Mouse (Mus musculus): ENCODE results near the gene Cryba4.
A peak's percentile ranks its signal among the peaks of the same experiment; 100 is the strongest.

The Cryba4 gene

GRCm38 (mm10) chr5:112286608-112286983 lies 34.3 kb upstream of the Cryba4 start:
- DNase-seq (ENCODE audit: low spot score), result no peak

- DNase-seq (ENCODE audit: low spot score), result no peak
These were observed 33.3 kb upstream of the Cryba4 start for GRCm38 (mm10) chr5:112285548-112286085.

GRCm38 (mm10) chr5:112284203-112284582 lies 31.9 kb upstream of the Cryba4 start:
- DNase-seq (ENCODE audit: low spot score), result no peak

DNA sequence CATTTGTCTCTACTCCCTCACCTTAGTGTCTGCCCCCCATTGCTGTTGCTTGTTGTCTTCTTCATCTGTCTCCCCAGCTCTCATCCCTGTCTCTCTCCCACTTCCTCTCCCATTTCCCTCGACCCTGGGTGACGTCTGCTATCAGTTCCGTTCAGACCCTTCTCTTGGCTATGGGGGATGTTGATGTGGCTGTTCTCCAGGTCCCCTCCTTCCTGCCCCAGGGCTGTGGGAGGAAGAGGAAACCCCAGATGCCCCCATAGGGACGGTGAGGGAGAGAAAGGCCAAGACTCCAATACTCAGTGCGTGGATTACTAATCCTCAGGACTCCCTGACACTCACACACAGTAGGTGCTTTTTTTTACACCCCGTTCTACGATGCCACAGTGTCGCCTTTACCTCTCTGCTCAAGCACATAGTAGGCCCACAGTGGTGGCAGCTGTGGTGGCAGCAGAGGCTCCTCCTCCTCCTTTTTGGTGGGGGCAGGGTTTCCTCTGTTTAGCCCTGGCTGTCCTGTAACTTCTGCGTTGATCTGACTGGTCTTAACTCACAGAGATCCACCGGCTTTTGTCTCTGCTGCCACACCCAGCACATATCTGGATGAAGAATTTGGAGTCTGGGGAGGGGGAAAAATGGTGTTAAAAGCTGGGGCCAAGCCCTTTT lies 31.4 kb upstream of the Cryba4 start:
- peak; percentile 79 for DNase-seq (ENCODE audit: low spot score)

DNA sequence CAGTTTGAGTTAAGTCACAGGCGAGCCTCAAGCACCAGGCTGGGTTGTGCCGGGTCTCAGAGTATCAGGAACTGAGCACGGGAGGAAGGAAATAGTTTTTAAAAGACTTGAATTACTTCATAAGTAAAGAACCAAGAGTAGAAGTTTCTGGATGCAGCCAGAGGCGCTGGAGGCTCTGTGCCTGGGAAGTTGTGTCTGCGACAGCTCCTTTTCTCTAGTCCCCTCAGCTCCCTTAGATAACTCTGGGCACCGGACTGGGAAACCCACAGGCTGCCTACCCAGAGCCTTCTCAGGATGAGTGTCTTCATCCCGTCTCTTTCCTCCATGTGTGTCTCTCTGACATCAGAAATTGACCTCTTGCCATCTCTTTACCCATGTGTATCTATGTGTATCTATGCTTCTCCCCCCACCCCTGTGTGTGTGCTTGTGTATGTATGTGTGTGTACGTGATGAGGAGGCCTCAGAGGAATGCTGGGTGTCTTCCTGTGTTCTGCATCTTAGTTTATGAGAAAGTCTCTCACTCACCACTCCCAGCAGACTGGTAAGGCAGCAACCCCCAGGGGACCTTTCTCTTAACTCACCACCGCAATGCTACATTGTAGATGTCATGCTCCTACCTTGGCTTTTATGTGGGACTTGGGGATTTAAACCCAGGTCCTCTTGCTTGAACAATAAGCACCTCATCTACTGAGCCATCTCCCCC lies 30.6 kb upstream of the Cryba4 start:
- no peak for DNase-seq (ENCODE audit: low spot score)

DNA sequence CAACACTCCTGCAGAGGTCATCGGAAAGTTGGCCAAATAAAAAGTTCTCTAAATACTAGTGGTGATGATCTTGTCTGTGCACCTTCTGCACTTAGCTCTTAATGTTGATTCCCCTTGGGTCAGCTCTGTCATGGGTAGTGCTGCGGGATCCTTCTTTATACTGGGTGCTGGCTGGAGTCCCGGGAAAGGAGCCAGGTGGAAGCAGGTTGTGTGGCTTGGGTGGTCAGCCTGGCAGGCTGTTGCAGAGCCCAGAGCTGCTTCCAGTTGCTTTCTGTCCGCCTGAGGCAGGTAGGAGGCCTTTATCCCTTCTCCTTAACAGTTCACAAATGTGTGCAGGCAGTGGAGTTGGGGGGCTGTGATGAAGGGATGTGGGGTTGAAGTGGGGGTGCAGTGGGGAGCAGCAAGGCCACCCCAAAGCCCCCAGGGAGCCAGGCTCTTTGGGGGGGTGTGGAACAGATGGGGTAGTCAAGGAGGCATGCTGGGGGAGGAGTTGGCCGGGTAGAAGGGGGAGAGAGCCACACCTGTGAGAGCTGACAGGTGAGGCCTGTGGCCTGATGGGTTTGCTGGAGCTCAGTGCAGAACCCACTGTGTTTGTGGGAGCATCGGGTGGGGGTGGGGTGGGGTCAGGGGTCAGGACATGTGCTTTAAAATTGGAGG lies 29.9 kb upstream of the Cryba4 start:
- no peak for DNase-seq (ENCODE audit: low spot score)

GRCm38 (mm10) chr5:112281676-112282075 lies 29.4 kb upstream of the Cryba4 start:
- no peak for DNase-seq (ENCODE audit: low spot score)

- no peak for DNase-seq (ENCODE audit: low spot score)
These were observed 28.7 kb upstream of the Cryba4 start for GRCm38 (mm10) chr5:112280863-112281660.

GRCm38 (mm10) chr5:112280151-112280550 lies 27.8 kb upstream of the Cryba4 start:
- no peak for DNase-seq (ENCODE audit: low spot score)

DNA sequence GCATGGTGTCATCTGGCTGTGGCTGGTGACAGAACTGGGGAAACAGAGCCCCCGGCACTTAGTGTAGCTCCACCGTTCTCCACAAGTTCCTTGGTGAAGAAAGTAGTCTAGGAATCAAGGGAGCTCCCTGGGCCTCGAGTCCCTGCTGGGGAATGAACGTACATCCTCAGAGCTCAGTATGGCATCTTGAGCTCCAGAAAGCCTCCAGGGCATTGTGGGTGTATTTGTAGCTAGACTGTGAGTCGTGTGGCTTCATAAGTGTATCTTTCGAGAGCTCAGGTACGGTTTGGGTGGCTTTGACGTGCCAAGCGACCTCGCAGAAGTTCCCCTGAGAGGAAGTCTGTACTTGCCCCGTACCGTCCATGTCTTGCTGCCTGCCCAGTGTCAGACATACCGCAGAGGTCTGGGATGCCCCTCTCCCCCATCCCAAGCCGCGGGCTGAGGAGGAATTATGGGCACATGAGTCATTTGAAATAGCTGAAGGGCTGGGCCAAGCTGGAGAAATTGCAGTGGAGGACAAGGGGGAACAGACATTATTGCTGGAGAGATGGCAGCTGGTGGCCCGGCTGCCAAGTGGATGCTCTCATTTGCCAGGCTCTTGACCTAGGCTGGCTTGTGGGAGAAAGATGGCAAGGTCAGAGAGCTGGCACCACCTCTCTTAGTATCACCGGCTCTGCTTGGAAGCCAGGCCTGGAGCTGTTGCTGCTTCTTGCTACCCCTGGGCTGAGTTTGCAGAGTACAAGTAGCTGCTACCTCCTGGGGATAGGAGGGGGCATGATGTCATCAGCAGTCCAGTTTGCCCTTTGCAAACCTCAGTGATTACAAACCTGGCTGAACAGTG lies 27.1 kb upstream of the Cryba4 start:
- DNase-seq (ENCODE audit: low spot score), result no peak

GRCm38 (mm10) chr5:112277906-112278470 lies 25.7 kb upstream of the Cryba4 start:
- DNase-seq (ENCODE audit: low spot score), result no peak

DNA sequence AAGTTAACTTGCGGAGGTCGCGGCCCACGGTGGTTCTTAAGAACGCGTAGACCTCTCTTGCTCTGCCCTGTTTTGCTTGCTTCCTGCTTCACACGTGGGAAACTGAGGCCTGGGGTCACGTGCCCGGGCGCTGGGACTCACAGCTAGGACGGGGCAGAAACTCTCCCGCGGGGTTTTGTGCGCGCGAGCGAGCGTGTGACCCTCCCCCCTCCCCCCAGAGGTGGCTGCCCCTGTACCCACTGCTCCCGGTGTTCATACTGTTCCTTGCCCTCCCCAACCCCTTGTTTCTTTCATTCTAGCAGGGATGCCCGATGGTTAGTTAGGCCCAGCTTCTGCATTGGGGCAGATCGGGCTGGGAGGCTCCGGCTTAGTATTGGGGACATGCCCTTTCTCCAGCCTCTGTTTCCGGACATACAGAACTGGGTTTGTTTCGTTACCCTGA lies 24.6 kb upstream of the Cryba4 start:
- no peak for DNase-seq (ENCODE audit: low spot score)

GRCm38 (mm10) chr5:112276267-112276873 lies 24.1 kb upstream of the Cryba4 start, which contains the start of gene Tpst2:
TSS of gene Tpst2 (plus strand) at chr5:112276691.
- peak; percentile 100 for DNase-seq (ENCODE audit: low spot score)

- no peak for DNase-seq (ENCODE audit: low spot score)
These were observed 22.9 kb upstream of the Cryba4 start for GRCm38 (mm10) chr5:112275021-112275804.

GRCm38 (mm10) chr5:112273746-112274463 lies 21.6 kb upstream of the Cryba4 start:
- no peak for DNase-seq (ENCODE audit: low spot score)

- DNase-seq (ENCODE audit: low spot score), result no peak
These were observed 20.6 kb upstream of the Cryba4 start for GRCm38 (mm10) chr5:112272934-112273333.

DNA sequence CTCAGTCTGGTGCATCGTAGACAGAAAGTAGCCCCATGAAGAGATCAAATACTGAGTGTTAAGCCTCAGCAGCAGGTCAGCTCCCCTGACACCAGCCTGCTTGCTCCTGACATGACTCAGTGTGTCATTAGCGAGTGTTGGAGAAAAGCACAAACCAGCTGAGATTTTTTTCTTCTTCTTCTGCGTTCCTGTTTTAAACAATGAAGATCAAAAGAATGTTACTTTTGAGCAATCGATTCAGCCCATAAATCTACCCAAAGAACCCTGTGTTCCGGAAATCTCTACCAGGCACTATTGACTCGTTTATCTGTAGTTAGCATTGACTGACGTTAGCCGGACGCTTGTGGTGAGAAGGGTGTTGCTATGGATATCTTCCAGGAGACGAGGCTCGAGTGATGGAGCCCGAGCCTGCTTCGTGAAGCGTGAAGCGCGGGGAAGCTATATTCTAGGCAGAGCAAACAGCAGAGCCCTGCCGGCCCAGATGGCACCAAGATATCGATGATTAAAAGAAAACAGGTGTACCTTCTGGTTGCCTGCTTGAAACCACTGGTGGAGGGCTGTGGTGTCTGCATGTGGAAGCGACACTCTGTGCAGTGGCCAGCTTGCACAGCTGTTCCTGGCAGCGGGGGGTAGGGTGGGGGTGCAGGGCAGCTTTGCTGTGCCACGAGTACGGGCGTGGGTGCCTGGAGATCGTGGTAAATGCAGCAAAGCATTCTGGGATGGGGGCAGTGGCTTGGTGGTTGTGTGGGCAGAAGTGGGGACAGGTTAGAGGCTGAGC lies 18.6 kb upstream of the Cryba4 start:
- no peak for DNase-seq (ENCODE audit: low spot score)
